Mouse (Mus musculus): ENCODE results near the gene Msh5.
A peak's percentile ranks its signal among the peaks of the same experiment; 100 is the strongest.

The Msh5 gene

DNA sequence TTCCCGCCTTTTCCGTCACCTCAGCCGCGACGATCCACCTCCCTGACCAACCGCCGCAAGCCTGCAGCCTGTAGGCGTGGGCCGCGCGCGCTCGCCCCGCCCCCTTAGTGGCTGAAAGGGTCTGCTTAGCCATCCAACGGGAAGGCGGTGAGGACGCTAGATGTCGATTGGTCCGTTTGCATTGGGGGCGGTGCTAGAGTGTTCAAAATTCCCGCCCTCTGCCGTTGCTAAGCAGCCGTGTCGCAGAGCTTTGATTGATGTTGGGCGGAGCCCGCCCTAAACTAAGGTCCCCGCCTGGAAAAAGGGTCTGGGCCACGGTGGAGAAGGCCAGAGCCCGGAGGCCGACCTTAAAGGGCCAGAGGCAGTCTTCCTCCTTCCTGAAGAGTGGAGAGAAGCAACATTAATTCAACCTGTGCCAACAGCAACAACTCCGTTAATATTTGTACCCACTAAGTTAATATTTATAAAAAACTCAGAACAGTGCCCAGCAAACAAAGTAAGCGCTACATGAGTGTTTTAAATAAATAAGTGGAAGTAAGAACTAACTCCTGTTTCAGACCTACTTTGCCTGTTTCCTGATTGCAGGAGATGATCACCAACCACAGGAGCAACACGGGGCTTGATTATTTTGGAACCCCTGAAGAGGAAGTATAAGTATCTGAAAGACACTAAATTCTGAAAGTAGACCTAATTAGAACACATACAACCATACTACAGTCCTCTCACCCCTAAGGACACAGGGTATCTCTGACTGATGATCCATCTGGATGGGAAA, at the start of gene Msh5:
Msh5 (minus strand) TSS at position 65 of the 775 bp plus-strand sequence.
- DNase-seq (ENCODE audit: low read depth, low spot score): peak; percentile 100

DNA sequence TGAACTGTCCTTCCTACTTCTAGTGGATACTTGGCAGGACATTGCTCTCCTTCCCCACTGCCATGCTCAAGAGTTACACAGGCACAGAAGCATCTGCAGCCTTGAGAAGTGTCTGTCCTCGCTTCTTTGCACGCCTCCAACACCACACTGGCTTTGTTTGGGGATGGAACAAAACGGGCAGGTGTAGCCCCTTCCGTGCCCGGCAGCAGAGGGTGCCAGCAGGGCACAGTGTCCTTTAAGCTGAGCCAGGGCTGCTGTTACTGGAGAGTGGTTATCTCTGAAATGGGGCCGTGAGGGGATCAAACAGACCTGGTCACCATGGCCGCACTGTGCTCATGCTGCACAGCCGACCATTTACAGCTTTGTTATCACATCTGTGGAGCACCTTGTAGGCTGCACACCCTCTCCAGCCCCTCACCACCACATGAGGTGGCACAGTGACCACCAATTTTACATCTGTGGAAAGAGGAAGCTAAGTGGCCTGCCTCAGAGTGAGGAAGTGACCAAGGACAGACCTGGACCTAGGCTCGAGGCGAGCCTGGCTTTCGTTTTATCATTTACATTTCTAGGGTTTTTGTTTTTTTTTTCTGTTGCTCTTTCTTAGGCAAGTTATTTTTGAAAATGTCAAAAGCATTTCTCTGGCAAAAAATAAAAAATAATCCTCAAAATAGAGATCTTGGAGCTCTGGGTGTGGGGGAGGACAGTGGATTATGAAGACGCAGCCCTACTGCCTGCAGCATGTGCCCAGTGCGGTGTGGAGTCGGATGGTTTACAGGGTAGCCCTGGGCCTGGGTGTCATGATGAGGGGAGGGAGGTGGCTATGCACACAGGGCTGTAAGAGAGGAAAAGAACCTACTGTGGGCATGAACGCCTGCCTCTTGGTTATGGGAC, 48.2 kb upstream of the Msh5 start:
- DNase-seq (ENCODE audit: low read depth, low spot score): no peak

DNA sequence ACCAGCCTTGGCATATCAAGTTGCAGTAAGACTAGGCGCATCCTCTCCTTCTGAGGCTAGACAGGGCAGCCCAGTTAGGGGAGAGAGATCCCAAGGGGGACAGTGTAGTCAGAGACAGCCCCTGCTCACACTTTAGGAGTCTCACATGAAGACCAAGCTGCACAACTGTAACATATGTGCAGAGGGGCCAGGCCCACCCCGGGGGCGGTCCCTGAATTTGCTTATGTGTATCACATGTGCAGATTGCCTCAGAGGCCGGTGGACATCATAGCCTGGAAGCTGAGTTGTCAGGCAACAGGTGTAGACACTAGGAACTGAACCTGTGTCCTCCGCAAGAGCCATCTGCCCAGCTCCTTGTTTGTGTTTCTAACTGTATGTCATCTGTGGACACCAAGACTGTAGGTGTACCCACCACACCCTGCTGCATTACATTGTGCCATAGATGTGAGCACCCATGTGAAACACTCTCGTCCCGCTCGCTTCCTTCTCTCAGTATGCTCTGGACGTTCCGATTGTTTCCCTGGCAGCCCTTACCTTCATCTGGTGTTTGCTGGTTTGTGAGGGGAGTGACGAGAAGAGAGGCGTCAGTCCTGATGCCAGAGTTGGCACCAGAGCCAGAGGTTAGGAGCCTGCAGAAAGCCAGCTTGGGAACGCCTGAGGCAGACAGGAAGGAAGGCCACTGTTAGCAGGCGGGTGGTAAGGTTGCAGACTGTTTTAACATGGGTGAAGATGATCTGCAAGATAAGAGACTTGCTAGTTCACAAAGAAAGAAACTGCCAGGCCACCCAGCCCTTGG, 46.1 kb upstream of the Msh5 start:
- no peak for DNase-seq (ENCODE audit: low read depth, low spot score)

DNA sequence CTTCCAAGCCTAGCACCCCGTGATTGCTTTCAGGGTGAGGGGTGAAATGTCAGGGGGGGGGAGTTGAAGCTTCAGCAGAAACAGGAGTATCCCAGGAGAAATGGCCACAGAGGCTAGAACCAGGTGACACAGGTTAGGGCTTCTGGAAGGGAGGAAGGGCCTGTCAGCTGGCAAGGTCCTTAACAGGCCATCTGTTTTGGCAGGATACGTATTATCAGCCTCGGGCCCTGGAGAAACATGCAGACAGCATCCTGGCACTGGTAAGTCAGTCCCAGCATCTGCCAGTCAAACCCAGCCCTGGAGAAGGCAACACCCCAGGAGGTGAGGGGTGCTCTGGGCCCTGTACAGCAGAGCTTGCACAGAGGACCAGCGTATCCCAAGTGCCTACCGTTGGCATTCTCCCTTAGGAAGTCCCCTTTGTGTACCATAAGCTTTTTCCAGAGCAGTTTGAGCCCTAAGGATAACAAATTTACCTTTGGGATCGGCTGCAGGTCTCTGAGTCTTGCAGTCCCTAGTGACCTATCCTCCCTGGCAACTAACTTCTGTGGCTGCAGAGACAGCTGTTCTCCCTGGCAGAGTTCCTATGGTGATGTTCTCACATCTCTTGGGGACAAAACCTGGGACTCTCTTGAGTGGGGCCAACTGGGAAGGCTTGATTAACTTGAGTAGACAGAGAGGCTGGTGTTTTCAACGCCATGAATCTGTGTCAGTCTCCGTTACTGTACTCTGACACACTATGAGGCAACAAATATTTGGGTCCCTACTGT, 43.8 kb upstream of the Msh5 start:
- DNase-seq (ENCODE audit: low read depth, low spot score): peak; percentile 23

DNA sequence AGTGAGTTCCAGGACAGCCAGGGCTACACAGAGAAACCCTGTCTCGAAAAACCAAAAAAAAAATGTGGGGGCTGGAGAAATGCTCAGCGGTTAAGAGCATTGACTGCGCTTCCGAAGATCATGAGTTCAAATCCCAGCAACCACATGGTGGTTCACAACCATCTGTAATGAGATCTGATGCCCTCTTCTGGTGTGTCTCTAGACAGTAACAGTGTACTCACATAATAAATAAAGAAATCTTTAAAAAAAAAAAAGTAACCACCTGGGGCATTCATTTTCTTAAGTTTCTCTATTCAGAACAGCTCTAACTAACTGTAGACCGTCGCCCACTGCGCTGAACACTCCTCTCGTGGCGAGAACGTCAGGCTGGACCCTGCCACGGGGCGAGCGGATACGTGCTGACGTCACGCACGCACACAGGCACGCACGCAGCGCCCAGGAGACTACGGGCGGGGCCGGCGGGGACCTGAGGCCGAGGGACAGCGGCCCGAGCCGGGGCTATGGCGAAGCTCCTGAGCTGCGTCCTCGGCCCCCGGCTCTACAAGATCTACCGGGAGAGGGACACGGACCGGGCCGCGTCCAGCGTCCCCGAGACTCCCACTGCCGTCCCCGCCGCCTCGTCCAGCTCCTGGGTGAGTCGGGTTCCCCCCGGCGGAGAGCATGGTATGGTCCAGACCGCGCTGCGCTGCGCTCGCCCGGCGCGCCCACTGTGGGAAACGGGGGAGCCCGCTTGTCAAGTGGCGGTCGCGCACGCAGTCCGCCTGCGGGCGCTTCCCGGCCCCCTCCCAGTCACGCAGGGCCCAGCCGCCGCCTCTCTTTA, 42.5 kb upstream of the Msh5 start, which contains the start of gene Abhd16a:
Abhd16a (plus strand) TSS at position 439 of the 820 bp plus-strand sequence.
- peak; percentile 98 for DNase-seq (ENCODE audit: low read depth, low spot score)

DNA sequence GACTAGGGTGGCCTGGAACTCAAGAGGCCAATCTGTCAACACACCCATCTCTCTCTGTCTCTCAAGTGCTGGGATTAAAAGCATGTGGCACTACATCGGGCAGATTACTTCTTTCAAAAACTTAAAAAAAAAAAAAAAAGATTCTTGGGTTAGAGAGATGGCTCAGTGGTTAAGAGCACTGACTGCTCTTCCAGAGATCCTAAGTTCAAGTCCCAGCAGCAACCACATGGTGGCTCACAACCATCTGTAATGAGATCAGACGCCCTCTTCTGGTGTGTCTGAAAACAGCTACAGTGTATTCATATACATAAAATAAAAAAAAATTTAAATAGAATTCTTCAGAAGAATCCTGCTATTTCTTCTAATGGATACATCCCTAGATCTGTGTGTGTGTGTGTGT, 41.6 kb upstream of the Msh5 start:
- DNase-seq (ENCODE audit: low read depth, low spot score): peak; percentile 45

DNA sequence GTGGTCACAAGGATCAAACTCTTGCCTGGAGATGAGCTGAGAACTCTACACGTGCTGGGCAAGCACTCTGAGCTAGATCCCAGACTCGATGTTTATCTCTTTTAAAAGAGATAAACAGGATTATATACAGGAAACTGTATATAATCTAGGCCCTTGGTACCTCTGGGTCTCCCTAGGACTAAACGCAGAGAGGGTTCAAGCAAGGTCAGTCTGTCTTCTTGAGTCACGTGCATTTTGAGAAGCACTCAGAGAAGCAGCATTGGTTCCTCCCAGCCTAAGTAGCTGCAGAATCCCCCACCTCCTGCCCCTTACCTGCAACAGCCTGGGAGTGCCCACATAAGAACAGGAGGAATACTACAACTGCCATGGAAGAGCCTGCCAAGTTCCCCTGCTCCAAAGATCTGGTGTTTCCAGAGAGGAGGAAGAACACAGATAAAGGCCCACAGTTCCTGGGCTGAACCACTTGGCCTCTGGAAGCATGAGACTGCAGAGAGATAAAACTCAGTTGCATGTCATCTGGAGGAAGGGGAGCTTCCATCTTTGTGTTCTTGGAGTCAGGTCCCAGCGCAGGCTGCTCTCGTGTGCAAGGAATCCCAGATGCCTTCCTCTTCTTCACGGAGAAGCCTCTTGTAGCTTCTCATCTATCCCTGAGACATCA, 38.8 kb upstream of the Msh5 start, which contains the start of gene Ly6g6f:
Ly6g6f (minus strand) TSS at position 403 of the 658 bp plus-strand sequence.
- DNase-seq (ENCODE audit: low read depth, low spot score): no peak

DNA sequence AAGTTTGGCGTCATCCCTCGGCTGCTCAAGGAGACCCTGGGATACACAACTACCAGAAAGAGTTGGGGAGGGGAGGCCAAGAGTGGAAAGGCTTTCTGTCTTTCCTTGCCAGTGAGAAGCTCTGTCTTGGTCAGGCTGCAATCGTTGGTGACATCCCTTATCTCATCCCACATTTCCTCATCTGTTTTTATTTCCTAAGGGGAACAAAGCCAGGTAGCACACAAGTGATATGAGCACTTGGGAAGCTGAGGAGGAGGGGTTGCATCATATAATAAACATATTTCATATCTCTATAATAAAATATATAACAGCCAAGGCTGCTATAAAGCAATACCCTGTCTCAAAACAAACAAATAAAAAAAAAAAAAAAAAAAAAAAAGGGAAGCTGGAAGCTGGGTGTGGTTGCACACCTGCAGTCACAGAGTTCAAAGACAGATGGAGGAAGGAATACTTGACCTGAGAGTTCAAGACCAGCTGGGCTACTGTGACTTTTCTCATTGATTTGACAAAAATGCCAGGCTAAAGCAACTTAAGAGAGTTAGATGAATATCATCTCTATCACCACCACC, 37.5 kb upstream of the Msh5 start:
- peak; percentile 11 for DNase-seq (ENCODE audit: low read depth, low spot score)

DNA sequence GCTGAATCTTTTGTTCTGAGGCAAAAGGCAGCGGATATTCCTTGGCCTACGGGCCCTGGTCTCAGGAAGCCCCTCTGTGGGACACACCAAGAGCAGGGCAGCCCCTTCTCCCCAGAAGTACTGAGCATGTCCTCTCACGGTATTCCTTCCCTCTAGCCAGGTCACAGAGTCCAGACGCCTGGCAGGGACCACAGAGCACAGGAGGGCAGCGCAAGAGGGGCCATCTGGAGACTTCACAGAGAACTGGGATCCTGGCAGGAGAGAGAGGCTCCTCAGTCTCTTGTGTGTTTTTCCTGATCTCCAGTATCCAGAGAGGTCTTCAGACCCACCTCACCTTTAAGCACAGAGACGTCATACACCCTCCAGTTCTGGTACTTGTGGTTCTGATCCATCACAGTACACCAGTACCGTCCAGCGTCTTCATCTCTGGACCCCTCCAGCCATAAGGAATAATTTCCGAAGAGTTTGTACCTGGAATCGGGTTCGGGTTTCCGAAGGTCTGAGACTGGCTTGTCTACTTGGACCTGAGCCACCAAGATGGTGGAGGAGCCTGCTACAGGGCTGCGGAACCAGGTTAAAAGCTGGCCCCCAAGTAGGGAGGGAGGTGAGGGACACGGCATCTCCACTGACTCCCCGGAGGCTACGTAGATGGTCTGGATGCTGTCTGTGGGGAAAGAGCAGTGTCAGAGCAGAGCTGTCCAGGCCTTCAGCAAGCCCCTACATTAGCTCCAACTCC, 36.5 kb upstream of the Msh5 start:
- no peak for DNase-seq (ENCODE audit: low read depth, low spot score)

DNA sequence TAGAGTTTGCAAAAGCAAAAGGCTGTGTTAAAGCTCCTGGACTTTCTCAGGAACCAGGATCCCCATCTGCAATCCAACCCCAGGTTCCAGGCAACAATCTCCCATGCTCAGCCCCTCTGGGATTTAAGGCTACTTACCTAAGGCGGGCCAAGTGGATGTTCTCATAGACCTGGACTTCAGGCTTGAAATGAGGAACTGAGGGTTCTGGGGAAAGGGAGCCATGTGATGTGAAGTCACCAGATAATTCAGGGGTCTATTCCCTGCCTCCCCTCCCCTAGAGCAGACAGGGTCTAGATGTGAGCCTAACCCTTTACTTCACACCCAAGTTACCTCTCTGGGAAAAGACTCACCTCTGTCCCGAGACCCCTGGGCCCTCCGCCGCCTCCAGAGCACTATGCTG, 34.2 kb upstream of the Msh5 start:
- no peak for DNase-seq (ENCODE audit: low read depth, low spot score)

DNA sequence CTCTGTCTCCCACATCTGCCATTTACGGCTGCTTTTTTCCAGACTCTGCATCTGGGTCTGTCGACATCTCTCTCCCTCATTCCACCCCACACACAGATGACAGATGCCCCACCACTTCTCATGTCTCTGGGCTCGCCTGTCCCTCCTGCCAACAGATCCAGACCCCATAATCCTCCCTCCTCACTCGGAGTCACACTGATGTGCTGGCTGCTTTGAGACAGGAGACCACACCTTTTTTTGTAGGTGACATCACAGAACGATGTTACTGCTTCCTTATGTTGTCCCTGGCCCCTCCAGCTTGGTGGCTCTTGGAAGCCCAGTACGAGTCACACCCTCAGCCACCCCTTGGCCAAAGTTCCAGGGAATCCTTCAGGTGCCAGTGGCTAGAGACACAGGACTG, 33.7 kb upstream of the Msh5 start:
- DNase-seq (ENCODE audit: low read depth, low spot score): no peak

DNA sequence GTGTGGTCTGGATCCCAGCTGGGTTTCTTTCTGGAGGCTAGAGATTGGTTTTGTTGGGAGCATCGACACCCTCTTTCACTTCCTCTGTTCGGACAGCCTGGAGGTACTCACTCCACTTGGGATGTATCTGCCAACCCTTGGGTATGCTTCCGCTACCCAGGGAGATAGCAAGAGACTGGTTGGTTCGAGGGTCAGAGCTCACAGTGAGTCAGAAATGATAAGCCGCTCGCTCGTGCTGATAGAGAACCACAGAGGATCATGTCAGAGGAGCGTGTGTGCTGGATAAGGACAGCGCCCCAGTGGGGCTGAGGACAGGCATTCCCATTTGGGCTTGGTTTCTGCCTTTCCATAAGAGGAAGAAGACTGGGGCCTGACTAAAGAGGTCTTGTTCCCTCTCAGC, 33.2 kb upstream of the Msh5 start:
- no peak for DNase-seq (ENCODE audit: low read depth, low spot score)

DNA sequence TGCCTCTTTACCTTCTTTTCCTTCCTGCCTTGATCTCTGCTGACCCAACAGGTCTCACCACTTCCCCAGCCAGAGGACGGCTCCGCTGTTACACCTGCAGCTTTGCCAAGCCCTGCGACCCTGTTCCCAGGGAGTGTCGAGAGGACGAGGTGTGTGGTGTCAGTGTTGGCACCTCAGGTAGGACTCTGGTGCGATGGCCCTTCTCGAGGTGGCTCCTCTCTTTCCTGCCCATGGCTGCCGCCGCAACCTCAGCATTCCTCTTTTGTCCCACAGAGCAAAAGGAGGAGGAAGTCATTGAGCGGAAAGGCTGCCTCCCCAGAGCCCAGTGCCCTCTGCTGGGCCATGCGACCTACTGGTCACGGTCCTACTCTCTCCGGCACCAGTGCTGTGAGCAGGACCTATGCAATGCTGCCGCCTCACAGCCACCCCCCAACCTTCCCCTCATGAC, 31.3 kb upstream of the Msh5 start, which contains the start of gene Ly6g6d:
Ly6g6d (minus strand) TSS at position 280 of the 448 bp plus-strand sequence.
- DNase-seq (ENCODE audit: low read depth, low spot score): no peak

DNA sequence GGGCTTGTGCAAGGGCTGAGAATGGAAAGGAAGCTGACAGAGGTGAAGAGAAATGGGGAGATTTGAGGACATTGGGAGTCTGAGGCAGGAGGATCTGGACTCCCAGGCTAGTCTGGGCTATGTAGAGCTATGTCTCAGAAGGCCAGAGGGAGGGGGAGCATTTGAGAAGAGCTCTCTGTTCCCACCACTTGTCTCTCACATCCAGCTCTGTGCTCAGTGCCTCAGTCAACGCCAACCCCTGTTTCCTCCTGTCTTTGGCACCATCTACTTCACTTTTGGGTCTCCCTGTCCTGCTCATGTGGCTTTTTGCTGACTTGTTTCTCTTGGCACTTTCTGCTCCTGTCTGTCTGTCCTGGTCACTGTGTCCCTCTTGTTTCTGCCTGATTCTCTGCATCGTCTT, 30.7 kb upstream of the Msh5 start:
- DNase-seq (ENCODE audit: low read depth, low spot score): no peak

DNA sequence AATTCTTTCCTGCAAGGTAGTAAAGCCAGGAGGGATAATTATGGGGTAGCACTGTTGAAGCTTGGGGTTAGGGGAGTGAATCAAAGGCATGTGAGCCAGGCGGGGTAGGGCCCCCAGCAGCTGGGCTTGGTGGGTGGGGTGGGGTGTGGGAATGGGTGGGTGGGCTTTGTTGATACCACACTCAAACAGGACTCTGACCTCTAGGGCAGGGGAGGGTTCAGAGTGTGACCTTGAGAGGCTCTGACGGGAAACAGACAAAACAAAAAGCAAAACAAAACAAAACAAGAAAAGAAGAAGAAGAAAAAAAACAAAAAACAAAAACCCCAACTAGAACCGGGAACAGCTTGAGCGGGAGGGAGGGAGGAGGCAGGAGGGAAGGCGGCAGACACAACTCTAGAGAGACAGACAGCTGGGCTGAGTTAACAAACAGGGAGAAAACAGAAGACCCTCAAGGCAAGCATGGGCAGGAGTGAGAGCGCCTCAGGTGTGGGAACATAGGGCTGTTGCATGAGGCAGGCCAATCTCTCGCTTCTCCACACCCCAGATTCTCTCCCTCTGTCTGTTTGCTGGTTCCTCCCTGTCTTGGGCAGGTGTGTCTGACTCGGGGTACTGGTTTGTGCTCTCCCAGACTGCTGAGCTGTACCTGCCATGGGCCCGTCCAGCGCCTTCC, 30.1 kb upstream of the Msh5 start, which contains the start of gene Ly6g6e:
Ly6g6e (plus strand) TSS at position 396 of the 670 bp plus-strand sequence.
- no peak for DNase-seq (ENCODE audit: low read depth, low spot score)

DNA sequence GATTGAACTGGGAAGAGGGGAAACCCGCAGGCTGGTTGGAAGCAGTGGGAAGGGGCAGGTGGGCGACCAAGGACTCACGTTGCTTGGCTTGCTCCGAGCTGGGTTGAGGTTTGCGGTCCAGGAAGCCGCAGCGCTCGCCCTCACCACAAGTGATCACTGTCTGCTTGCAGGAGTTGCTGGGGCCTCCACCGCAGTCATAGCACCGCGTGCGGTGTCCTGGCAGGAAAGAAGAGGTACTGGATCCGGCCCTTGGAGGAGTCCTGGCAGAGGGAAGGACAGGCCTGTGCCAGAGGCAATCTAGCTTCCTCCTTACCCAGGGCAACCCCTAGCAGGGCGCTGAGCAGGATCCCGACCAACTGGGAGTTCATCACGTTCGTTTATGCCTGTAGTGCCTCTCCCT, 27.6 kb upstream of the Msh5 start:
- no peak for DNase-seq (ENCODE audit: low read depth, low spot score)

DNA sequence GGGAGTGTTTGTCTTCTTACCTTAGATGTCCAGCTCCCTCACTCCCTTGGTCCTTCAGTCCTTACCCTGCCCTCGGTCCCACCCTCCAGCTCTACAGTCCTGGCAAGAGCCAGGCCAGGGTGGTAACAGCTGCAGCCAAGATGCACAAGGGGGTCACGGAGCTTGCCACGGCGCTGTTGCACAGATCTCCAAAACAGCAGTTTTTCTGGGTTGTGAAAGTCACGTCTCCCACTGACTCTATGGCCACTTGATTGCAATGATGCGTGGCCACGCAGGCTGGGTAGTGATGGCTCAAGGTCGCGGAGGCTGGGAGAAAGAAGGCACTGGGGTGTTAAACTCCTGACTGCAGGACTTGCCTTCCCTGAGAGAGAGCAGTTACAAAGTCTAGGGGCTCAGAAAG, 24.9 kb upstream of the Msh5 start:
- no peak for DNase-seq (ENCODE audit: low read depth, low spot score)

Measured in A20 (cell line).